In genomic region chr2:90582814-90583213, GRCm38 (mm10) we compare ENCODE assay signal across 18 mouse cellular contexts. TPM values are rescaled to one million over a fixed set of nuclear protein-coding genes. Genes with fewer than 3 reads are reported as not detected.
DNase-seq lines count a peak whose midpoint lies in the region; ATAC-seq lines count a peak whose summit lies in the region.
"Had no signal": no experiment of that assay in that cellular context is flagged by ENCODE, and none has a peak within 500 bp of the region (broad histone marks: within the 10 kb centered on the region; RNA-seq: fewer than 3 reads in every experiment).

No protein-coding gene starts in this region.

- peaks cover 16% of the 10 kb centered on the region for H3K4me1 ChIP-seq in heart, embryonic 10.5 days
- peaks cover 21% of the 10 kb centered on the region for H3K4me1 ChIP-seq in kidney, embryonic 16.5 days (ENCODE audit: insufficient read depth, low read length)
- peaks cover 50% of the 10 kb centered on the region for H3K4me1 ChIP-seq in megakaryocyte, embryonic 14.5 days

- peaks cover 15% of the 10 kb centered on the region; the same call in 1 of the 2 replicates for H3K27me3 ChIP-seq in heart, embryonic 10.5 days (ENCODE audit: insufficient read depth, poor library complexity, severe bottlenecking)
- H3K27me3 ChIP-seq in kidney, embryonic 16.5 days (ENCODE audit: insufficient read depth, low read length), result 0 out of 2 replicates have a peak, but pooled peaks cover 2% of the 10 kb centered on the region
- no peaks in the 10 kb centered on the region for H3K27me3 ChIP-seq in megakaryocyte, embryonic 14.5 days (replicated peaks)
- H3K27me3 ChIP-seq: hindbrain, embryonic 13.5 days had no signal

- no peaks in the 10 kb centered on the region for H3K36me3 ChIP-seq in heart, embryonic 10.5 days
- no peaks in the 10 kb centered on the region for H3K36me3 ChIP-seq in kidney, embryonic 16.5 days (ENCODE audit: insufficient read depth, low read length)
- H3K36me3 ChIP-seq in megakaryocyte, embryonic 14.5 days (replicated peaks; ENCODE audit: low read length), result peaks cover 8% of the 10 kb centered on the region
- H3K36me3 ChIP-seq: embryonic facial prominence, embryonic 10.5 days; heart, embryonic 13.5 days; hindbrain, embryonic 13.5 days had no signal

- H3K4me3 ChIP-seq in heart, embryonic 10.5 days, result no peak overlapping the region
- no peak overlapping the region for H3K4me3 ChIP-seq in kidney, embryonic 16.5 days (ENCODE audit: low read length)
- H3K4me3 ChIP-seq in megakaryocyte, embryonic 14.5 days (replicated peaks), result peak overlapping the region; percentile 57
- H3K4me3 ChIP-seq: embryonic facial prominence, embryonic 10.5 days; forebrain, embryonic 13.5 days; heart, embryonic 13.5 days; hindbrain, embryonic 13.5 days had no signal

- H3K4me2 ChIP-seq in kidney, embryonic 16.5 days (replicated peaks; ENCODE audit: low read depth, low read length), result no peak overlapping the region
- H3K4me2 ChIP-seq: forebrain, embryonic 13.5 days; heart, embryonic 13.5 days; hindbrain, embryonic 13.5 days had no signal

- no peak overlapping the region for H3K9ac ChIP-seq in kidney, embryonic 16.5 days (replicated peaks; ENCODE audit: low read length)
- H3K9ac ChIP-seq: forebrain, embryonic 13.5 days; forebrain, postnatal 0 days; heart, embryonic 13.5 days; hindbrain, embryonic 13.5 days had no signal

- WGBS in heart, embryonic 10.5 days, result 73% methylated on average over 2 of the region's 2 CpGs
- WGBS in kidney, embryonic 16.5 days, result 67% methylated on average over 2 of the region's 2 CpGs

- no peak for ATAC-seq in kidney, embryonic 16.5 days (ENCODE audit: low FRiP score, low TSS enrichment)
- no peak for ATAC-seq in megakaryocyte, adult 5-6 weeks (ENCODE audit: poor library complexity, severe bottlenecking)
- ATAC-seq: forebrain, embryonic 13.5 days; forebrain, postnatal 0 days; hindbrain, postnatal 0 days had no signal

- no peaks in the 10 kb centered on the region for H3K9me3 ChIP-seq in heart, embryonic 10.5 days
- no peaks in the 10 kb centered on the region for H3K9me3 ChIP-seq in kidney, embryonic 16.5 days (ENCODE audit: low read length)
- H3K9me3 ChIP-seq in megakaryocyte, embryonic 14.5 days, result peaks cover 12% of the 10 kb centered on the region
- H3K9me3 ChIP-seq: embryonic facial prominence, embryonic 10.5 days; forebrain, embryonic 13.5 days; heart, embryonic 13.5 days; hindbrain, embryonic 13.5 days had no signal

- peak; percentile 47 for DNase-seq in heart, embryonic 10.5 days (ENCODE audit: low spot score)
- no peak for DNase-seq in heart, postnatal 4 days
- DNase-seq in kidney, postnatal 36 days, result no peak
- DNase-seq in induced T-regulatory cell, adult 2 months (ENCODE audit: low read depth), result peak; percentile 36
- DNase-seq in natural killer cell, adult 2 months (ENCODE audit: low spot score in 2 of 2), result no peak
- DNase-seq: adrenal gland, postnatal 14 days; cerebellum, adult 11-12 months; cerebellum, postnatal 10 days; forebrain, postnatal 0 days; gastrocnemius, postnatal 14 days had no signal

- no peak overlapping the region for H3K27ac ChIP-seq in heart, embryonic 10.5 days
- peak overlapping the region; percentile 32; the same call in 1 of the 2 replicates for H3K27ac ChIP-seq in kidney, embryonic 16.5 days (ENCODE audit: low read length)
- H3K27ac ChIP-seq: embryonic facial prominence, embryonic 10.5 days; forebrain, embryonic 13.5 days; heart, embryonic 13.5 days; hindbrain, embryonic 13.5 days; hindbrain, postnatal 0 days had no signal

RNA-seq across cellular contexts. Expression of gene Ptprj, which starts 2.4 kb away (rescaled TPM):
- 1.1 and 2.4 TPM in 2 replicates for polyA plus RNA-seq in heart, embryonic 10.5 days (2016; fragmentation: Nextera tagmentation; extraction: Ambion mirVana)
- total RNA-seq in heart, postnatal 4 days (2021), result 1 to 10 TPM; 7.6 to 8.7 TPM
- polyA plus RNA-seq in kidney, embryonic 16.5 days (2015; fragmentation: Nextera tagmentation; extraction: Ambion mirVana), result 7.0 and 7.4 TPM in 2 replicates
- 2.2 and 8.7 TPM in 2 replicates for polyA plus RNA-seq in megakaryocyte, embryonic 14.5 days (2012; ENCODE audit: insufficient read depth, low replicate concordance)
- 103 and 104 TPM in 2 replicates for total RNA-seq in megakaryocyte, adult 5-6 weeks (2015)
- total RNA-seq in megakaryocyte, adult 5-6 weeks (2017), result 94.7 and 107 TPM in 2 replicates

Comparison
In these comparisons a context has a peak if more than half of its experiments do, and no peak if none do; other contexts are left out.
1. DNase-seq: peak in heart, embryonic 10.5 days (single experiment) and induced T-regulatory cell, adult 2 months (single experiment); none in heart, postnatal 4 days (single experiment), kidney, postnatal 36 days (0 of 2) and natural killer cell, adult 2 months (0 of 2).